Mouse (Mus musculus): ENCODE data around the gene Psors1c2. TPM values are rescaled to one million over a fixed set of nuclear protein-coding genes. Genes with fewer than 3 reads are reported as not detected.
"Not testable (repeated sequence)": the region's sequence is repeated elsewhere in the genome, so short reads cannot be mapped to it uniquely, and the experiment has no call there.

Gene Psors1c2
- polyA plus RNA-seq, 1 experiment from 2014 or later: 0.13 TPM

GRCm38 (mm10) chr17:35507556-35508260 is 25.3 kb upstream of the Psors1c2 start:
- Histone ChIP-seq H3K9ac (replicated peaks) (no peak overlapping the region), H3K9me3 (ENCODE audit: low read length) (no peaks in the 10 kb centered on the region), H3K27ac (ENCODE audit: low read depth) (no peak overlapping the region), H3K4me1 (ENCODE audit: insufficient read depth) (no peaks in the 10 kb centered on the region), H3K36me3 (replicated peaks; ENCODE audit: insufficient read depth, low read length) (peaks cover 5% of the 10 kb centered on the region), H3K4me3 (ENCODE audit: low read depth, low read length) (no peak overlapping the region), H3K27me3 (ENCODE audit: insufficient read depth, low read length) (peaks cover 37% of the 10 kb centered on the region), H3K4me2 (ENCODE audit: low read depth, low read length) (no peak overlapping the region)
- DNase-seq (no peak), ATAC-seq (no peak)
- TF ChIP-seq EP300 (IDR thresholded peaks at IDR 0.05; ENCODE audit: low read depth) (no peak), CTCF (IDR thresholded peaks at IDR 0.05; ENCODE audit: low read depth) (no peak)
- WGBS (ENCODE audit: insufficient replicate concordance): 25% methylated on average over 13 of the region's 13 CpGs

DNA sequence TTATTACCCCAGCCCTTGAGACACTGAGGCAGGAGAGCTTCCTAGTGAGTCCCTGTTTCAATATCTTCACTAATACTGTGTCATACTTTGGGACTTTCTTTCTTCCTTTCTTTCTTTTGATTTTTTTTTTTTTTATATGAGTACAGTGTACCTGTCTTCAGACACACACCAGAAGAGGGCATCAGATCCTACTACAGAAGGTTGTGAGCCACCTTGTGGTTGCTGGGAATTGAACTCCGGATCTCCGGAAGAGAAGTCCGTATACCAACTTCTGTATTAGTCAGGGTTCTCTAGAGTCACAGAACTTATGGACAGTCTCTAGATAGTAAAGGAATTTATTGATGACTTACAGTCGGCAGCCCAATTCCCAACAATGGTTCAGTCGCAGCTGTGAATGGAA is 24.7 kb upstream of the Psors1c2 start:
- not testable (repeated sequence) for H3K27ac ChIP-seq (ENCODE audit: low read depth); DNase-seq; H3K4me1 ChIP-seq (ENCODE audit: insufficient read depth); H3K9me3 ChIP-seq (ENCODE audit: low read length); H3K9ac ChIP-seq (replicated peaks); H3K4me3 ChIP-seq (ENCODE audit: low read depth, low read length); H3K4me2 ChIP-seq (ENCODE audit: low read depth, low read length); ATAC-seq
- 0 out of 2 replicates have a peak, but pooled peaks have one; percentile 10 for TF ChIP-seq CTCF (IDR thresholded peaks at IDR 0.05; ENCODE audit: low read depth)
- Histone ChIP-seq H3K27me3 (ENCODE audit: insufficient read depth, low read length) (peaks cover 37% of the 10 kb centered on the region), H3K36me3 (replicated peaks; ENCODE audit: insufficient read depth, low read length) (peaks cover 11% of the 10 kb centered on the region)
- WGBS (ENCODE audit: insufficient replicate concordance): 53% methylated on average over 4 of the region's 5 CpGs

DNA sequence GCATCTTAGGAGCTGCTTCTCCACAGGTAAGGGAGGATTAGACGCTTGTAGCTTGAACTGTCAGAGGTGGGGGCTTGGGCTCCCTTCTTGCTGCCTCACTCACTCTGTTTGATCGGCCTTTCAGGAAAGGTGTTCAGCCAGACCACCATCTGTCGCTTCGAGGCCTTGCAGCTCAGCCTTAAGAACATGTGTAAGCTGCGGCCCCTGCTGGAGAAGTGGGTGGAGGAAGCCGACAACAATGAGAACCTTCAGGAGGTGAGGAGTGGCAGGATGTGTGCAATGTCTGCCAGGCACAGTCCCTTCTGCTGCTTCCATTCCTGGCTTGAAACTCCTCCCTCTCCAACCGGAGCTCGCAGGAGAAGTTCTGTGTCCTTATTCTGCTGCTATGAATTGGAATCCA is 23.7 kb upstream of the Psors1c2 start:
- Histone ChIP-seq H3K27ac (ENCODE audit: low read depth) (no peak overlapping the region), H3K9ac (replicated peaks) (no peak overlapping the region), H3K9me3 (ENCODE audit: low read length) (no peaks in the 10 kb centered on the region), H3K36me3 (replicated peaks; ENCODE audit: insufficient read depth, low read length) (peaks cover 19% of the 10 kb centered on the region), H3K4me2 (ENCODE audit: low read depth, low read length) (no peak overlapping the region), H3K4me1 (ENCODE audit: insufficient read depth) (no peaks in the 10 kb centered on the region), H3K4me3 (ENCODE audit: low read depth, low read length) (no peak overlapping the region), H3K27me3 (ENCODE audit: insufficient read depth, low read length) (peaks cover 37% of the 10 kb centered on the region)
- 17% methylated on average over 8 of the region's 8 CpGs for WGBS (ENCODE audit: insufficient replicate concordance)
- peak; percentile 38 for DNase-seq
- TF ChIP-seq CTCF (IDR thresholded peaks at IDR 0.05; ENCODE audit: low read depth) (peak; percentile 55), EP300 (IDR thresholded peaks at IDR 0.05; ENCODE audit: low read depth) (no peak)
- no peak for ATAC-seq

GRCm38 (mm10) chr17:35512916-35513626 is 19.9 kb upstream of the Psors1c2 start:
- 93% methylated on average over 7 of the region's 7 CpGs for WGBS (ENCODE audit: insufficient replicate concordance)
- H3K4me1 ChIP-seq (ENCODE audit: insufficient read depth): peaks cover 21% of the 10 kb centered on the region
- DNase-seq: no peak
- peaks cover 9% of the 10 kb centered on the region for H3K27me3 ChIP-seq (ENCODE audit: insufficient read depth, low read length)
- no peaks in the 10 kb centered on the region for H3K9me3 ChIP-seq (ENCODE audit: low read length)
- no peak overlapping the region for H3K9ac ChIP-seq (replicated peaks)
- H3K4me3 ChIP-seq (ENCODE audit: low read depth, low read length): no peak overlapping the region
- no peak overlapping the region for H3K27ac ChIP-seq (ENCODE audit: low read depth)
- no peak for ATAC-seq
- peaks cover 20% of the 10 kb centered on the region for H3K36me3 ChIP-seq (replicated peaks; ENCODE audit: insufficient read depth, low read length)
- TF ChIP-seq EP300 (IDR thresholded peaks at IDR 0.05; ENCODE audit: low read depth) (no peak), CTCF (IDR thresholded peaks at IDR 0.05; ENCODE audit: low read depth) (peak; percentile 54)
- H3K4me2 ChIP-seq (ENCODE audit: low read depth, low read length): 0 out of 2 replicates have a peak overlapping the region, but pooled peaks have one; percentile 9

- Histone ChIP-seq H3K27me3 (ENCODE audit: insufficient read depth, low read length) (peaks cover 8% of the 10 kb centered on the region; the same call in 1 of the 2 replicates), H3K9me3 (ENCODE audit: low read length) (no peaks in the 10 kb centered on the region), H3K4me1 (ENCODE audit: insufficient read depth) (peaks cover 22% of the 10 kb centered on the region), H3K4me2 (ENCODE audit: low read depth, low read length) (peak overlapping the region; percentile 98; the same call in 1 of the 2 replicates), H3K9ac (replicated peaks) (peak overlapping the region; percentile 31; the same call in 1 of the 2 replicates), H3K4me3 (ENCODE audit: low read depth, low read length) (peak overlapping the region; percentile 76), H3K27ac (ENCODE audit: low read depth) (no peak overlapping the region), H3K36me3 (replicated peaks; ENCODE audit: insufficient read depth, low read length) (peaks cover 20% of the 10 kb centered on the region)
- ATAC-seq (no peak), DNase-seq (peak; percentile 88)
- 16% methylated on average over 2 of the region's 2 CpGs for WGBS (ENCODE audit: insufficient replicate concordance)
- TF ChIP-seq EP300 (IDR thresholded peaks at IDR 0.05; ENCODE audit: low read depth) (no peak), CTCF (IDR thresholded peaks at IDR 0.05; ENCODE audit: low read depth) (peak; percentile 92)
Measured at GRCm38 (mm10) chr17:35513886-35514285, 19.1 kb upstream of the Psors1c2 start.

GRCm38 (mm10) chr17:35514756-35515155 is 18.2 kb upstream of the Psors1c2 start:
- Histone ChIP-seq H3K27me3 (ENCODE audit: insufficient read depth, low read length) (0 out of 2 replicates have a peak, but pooled peaks cover 1% of the 10 kb centered on the region), H3K27ac (ENCODE audit: low read depth) (no peak overlapping the region; the same call in 1 of the 2 replicates), H3K4me2 (ENCODE audit: low read depth, low read length) (peak overlapping the region; percentile 98), H3K9ac (replicated peaks) (peak overlapping the region; percentile 31; the same call in 1 of the 2 replicates), H3K4me3 (ENCODE audit: low read depth, low read length) (peak overlapping the region; percentile 76), H3K9me3 (ENCODE audit: low read length) (no peaks in the 10 kb centered on the region), H3K36me3 (replicated peaks; ENCODE audit: insufficient read depth, low read length) (peaks cover 20% of the 10 kb centered on the region), H3K4me1 (ENCODE audit: insufficient read depth) (peaks cover 22% of the 10 kb centered on the region)
- TF ChIP-seq EP300 (IDR thresholded peaks at IDR 0.05; ENCODE audit: low read depth): no peak
- ATAC-seq (no peak), DNase-seq (no peak)
- WGBS (ENCODE audit: insufficient replicate concordance): 63% methylated on average over 6 of the region's 6 CpGs

Data from liver, postnatal 0 days (tissue).